Mouse (Mus musculus) leukemia stem cell, adult 10-12 weeks (primary cell): ENCODE results near the gene Card10. TPM values are rescaled to one million over a fixed set of nuclear protein-coding genes. Genes with fewer than 3 reads are reported as not detected.

Experiments
- polyA plus RNA-seq: library from polyadenylated mRNA; stranded (reverse); fragments of >175 nt; gene quantifications from 2 replicates; pipeline ENCODE4 v1.2.3, GENCODE M21; 2012; ENCODE audit warnings: low replicate concordance

Gene Card10
- polyA plus RNA-seq, result 0.91 and 3.5 TPM in 2 replicates

GRCm38 (mm10) chr15:78802776-78803391 is at the start of gene Card10:
Gene Card10 (minus strand): TSS chr15:78803042.

GRCm38 (mm10) chr15:78842371-78843163 is 39.7 kb upstream of the Card10 start, which contains the start of gene Cdc42ep1:
Gene Cdc42ep1 (plus strand): TSS chr15:78842624.

GRCm38 (mm10) chr15:78773290-78773729 is 29.5 kb downstream of the Card10 start, which contains the start of gene Mfng:
Gene Mfng (minus strand): TSS chr15:78773475.

Other genes starting within 250 kb of the Card10 start
- gene Rac2, start 230.3 kb downstream of the Card10 start, polyA plus RNA-seq, result 69.9 and 406 TPM in 2 replicates
- gene Cyth4, start 206.0 kb downstream of the Card10 start, polyA plus RNA-seq, result 15.9 and 22.1 TPM in 2 replicates
- 0.48 TPM in 1 of 2 replicates, not detected in the other for gene Elfn2, start 84.3 kb downstream of the Card10 start, polyA plus RNA-seq
- 20.2 and 32.5 TPM in 2 replicates for gene Mfng, start 29.6 kb downstream of the Card10 start, polyA plus RNA-seq
- 1.2 and 3.8 TPM in 2 replicates for gene Cdc42ep1, start 39.6 kb upstream of the Card10 start, polyA plus RNA-seq
- not detected in 2 replicates for gene Lgals2, start 52.5 kb upstream of the Card10 start, polyA plus RNA-seq
- 196 and 266 TPM in 2 replicates for gene Gga1, start 74.1 kb upstream of the Card10 start, polyA plus RNA-seq
- 2.8 and 3.6 TPM in 2 replicates for gene Gm49510, start 96.6 kb upstream of the Card10 start, polyA plus RNA-seq
- gene Sh3bp1, start 96.7 kb upstream of the Card10 start, polyA plus RNA-seq, result 524 and 1,002 TPM in 2 replicates
- 8.9 and 14.7 TPM in 2 replicates for gene Pdxp, start 110.9 kb upstream of the Card10 start, polyA plus RNA-seq
- gene Lgals1, start 123.7 kb upstream of the Card10 start, polyA plus RNA-seq, result 15.8 and 51.1 TPM in 2 replicates
- 17.2 and 18.8 TPM in 2 replicates for gene Nol12, start 131.9 kb upstream of the Card10 start, polyA plus RNA-seq
- 91.0 and 129 TPM in 2 replicates for gene Triobp, start 144.7 kb upstream of the Card10 start, polyA plus RNA-seq
- 32.8 and 70.9 TPM in 2 replicates for gene H1f0, start 225.4 kb upstream of the Card10 start, polyA plus RNA-seq
- 0.38 and 1.2 TPM in 2 replicates for gene Galr3, start 238.8 kb upstream of the Card10 start, polyA plus RNA-seq